Mouse (Mus musculus) CH12.LX (cell line): ENCODE data around the gene Csrp1. TPM values are rescaled to one million over a fixed set of nuclear protein-coding genes. Genes with fewer than 3 reads are reported as not detected.

ENCODE experiments used
- DNase-seq: peaks from one replicate; pipeline ENCODE4 v3.0.0-alpha.2; 2013; ENCODE audit errors: extremely low read depth
- H3K27ac ChIP-seq: 2 replicates; pipeline ENCODE4 v1.5.1; 2012; ENCODE audit warnings: low read depth, mild to moderate bottlenecking, control low read depth, moderate library complexity; ENCODE audit not compliant: insufficient read depth
- H3K27me3 ChIP-seq: replicated peaks from 2 replicates; pipeline ENCODE3; 2012; ENCODE audit warnings: inconsistent platforms
- H3K36me3 ChIP-seq, 2 experiments: replicated peaks in 1 of 2; 2 replicates each; pipeline versions ENCODE3 to v1.6.1; 2012; ENCODE audit warnings: inconsistent platforms in 1 of 2, low read length in 1 of 2, mild to moderate bottlenecking in 1 of 2, mixed read lengths in 1 of 2, moderate library complexity in 1 of 2; ENCODE audit not compliant: control insufficient read depth in 1 of 2, insufficient read depth in 1 of 2
- H3K4me1 ChIP-seq, 2 experiments: 2 replicates each; pipeline ENCODE4 v1.6.1; 2012; ENCODE audit warnings: inconsistent platforms in 1 of 2, moderate library complexity in 1 of 2; ENCODE audit not compliant: insufficient read depth in 2 of 2, control insufficient read depth in 1 of 2
- H3K4me2 ChIP-seq: 2 replicates; pipeline ENCODE4 v1.6.1; 2012; ENCODE audit warnings: low read depth, mild to moderate bottlenecking, control low read depth; ENCODE audit not compliant: poor library complexity, insufficient read depth, severe bottlenecking
- H3K4me3 ChIP-seq, 3 experiments: fragments of 150-350 bp in 1 of 3; sonication (generic) in 1 of 3; replicated peaks in 1 of 3; 2 replicates each; pipeline versions ENCODE3 to v1.5.1; 2011 to 2012; ENCODE audit warnings: low read depth in 2 of 3, low read length in 2 of 3, mild to moderate bottlenecking in 2 of 3, moderate library complexity in 2 of 3, control low read depth in 1 of 3, improper control_type of control experiment in 1 of 3, inconsistent platforms in 1 of 3, mixed read lengths in 1 of 3; ENCODE audit not compliant: poor library complexity in 1 of 3
- H3K79me2 ChIP-seq: replicated peaks from 2 replicates; pipeline ENCODE4 v1.6.1; 2012; ENCODE audit warnings: mild to moderate bottlenecking, moderate library complexity; ENCODE audit not compliant: control insufficient read depth, poor library complexity, insufficient read depth, severe bottlenecking; ENCODE audit errors: extremely low read depth
- H3K9ac ChIP-seq: 2 replicates; pipeline ENCODE4 v1.6.1; 2012; ENCODE audit warnings: low read depth, mild to moderate bottlenecking, control low read depth, moderate library complexity; ENCODE audit not compliant: insufficient read depth
- H3K9me3 ChIP-seq: replicated peaks from 2 replicates; pipeline ENCODE3; 2012; ENCODE audit warnings: low read length, inconsistent platforms, mixed read lengths
- CHD2 ChIP-seq: IDR thresholded peaks from 2 replicates; pipeline ENCODE4 v1.6.1; 2011; ENCODE audit warnings: low read length, improper control_type of control experiment
- CTCF ChIP-seq, 2 experiments: IDR thresholded peaks in 1 of 2; conservative IDR thresholded peaks in 1 of 2; 2 replicates each; pipeline ENCODE4 v1.5.1; 2011 to 2012; ENCODE audit warnings: low read depth in 2 of 2, low read length in 2 of 2, improper control_type of control experiment in 1 of 2, inconsistent platforms in 1 of 2, mild to moderate bottlenecking in 1 of 2, moderate library complexity in 1 of 2
- E2F4 ChIP-seq: IDR thresholded peaks from 2 replicates; pipeline ENCODE4 v1.6.1; 2011; ENCODE audit warnings: low read depth, low read length, improper control_type of control experiment; ENCODE audit not compliant: insufficient replicate concordance
- HCFC1 ChIP-seq: IDR thresholded peaks from 2 replicates; pipeline ENCODE4 v1.6.1; 2012; ENCODE audit warnings: low read depth, mild to moderate bottlenecking, inconsistent platforms, low read length, improper control_type of control experiment
- JUND ChIP-seq: conservative IDR thresholded peaks from 2 replicates; pipeline ENCODE4 v1.6.1; 2011; ENCODE audit warnings: low read depth, low read length, improper control_type of control experiment
- MAFK ChIP-seq: IDR thresholded peaks from 2 replicates; pipeline ENCODE4 v1.6.1; 2011; ENCODE audit warnings: low read length, improper control_type of control experiment; ENCODE audit not compliant: insufficient replicate concordance
- MAX ChIP-seq: IDR thresholded peaks from 2 replicates; pipeline ENCODE4 v1.6.1; 2011; ENCODE audit warnings: low read length, improper control_type of control experiment
- MYC ChIP-seq: IDR thresholded peaks from 2 replicates; pipeline ENCODE4 v1.6.1; 2011; ENCODE audit warnings: low read depth, mild to moderate bottlenecking, improper control_type of control experiment, low read length
- NELFE ChIP-seq: IDR thresholded peaks from 2 replicates; pipeline ENCODE4 v1.6.1; 2011; ENCODE audit warnings: low read depth, low read length, improper control_type of control experiment
- POLR2AphosphoS2 ChIP-seq: IDR thresholded peaks from 2 replicates; pipeline ENCODE4 v1.6.1; 2011; ENCODE audit warnings: low read depth, low read length, improper control_type of control experiment
- RAD21 ChIP-seq: IDR thresholded peaks from 2 replicates; pipeline ENCODE4 v1.6.1; 2011; ENCODE audit warnings: low read depth, mild to moderate bottlenecking, low read length, improper control_type of control experiment, moderate library complexity
- RCOR1 ChIP-seq: conservative IDR thresholded peaks from 2 replicates; pipeline ENCODE4 v1.6.1; 2012; ENCODE audit warnings: low read depth, mild to moderate bottlenecking, inconsistent platforms, low read length, improper control_type of control experiment
- SIN3A ChIP-seq: IDR thresholded peaks from 2 replicates; pipeline ENCODE4 v1.6.1; 2012; ENCODE audit warnings: low read length, improper control_type of control experiment, inconsistent platforms
- SMC3 ChIP-seq: IDR thresholded peaks from 2 replicates; pipeline ENCODE4 v1.6.1; 2011; ENCODE audit warnings: low read depth, low read length, improper control_type of control experiment
- TBP ChIP-seq: conservative IDR thresholded peaks from 2 replicates; pipeline ENCODE4 v1.6.1; 2011; ENCODE audit warnings: low read depth, low read length, improper control_type of control experiment
- USF2 ChIP-seq: conservative IDR thresholded peaks from 2 replicates; pipeline ENCODE4 v1.6.1; 2011; ENCODE audit warnings: low read depth, low read length, improper control_type of control experiment
- ZC3H11A ChIP-seq: IDR thresholded peaks from 2 replicates; pipeline ENCODE4 v1.6.1; 2012; ENCODE audit warnings: low read depth, mild to moderate bottlenecking, inconsistent platforms, low read length, improper control_type of control experiment
- ZNF384 ChIP-seq: IDR thresholded peaks from 2 replicates; pipeline ENCODE4 v1.6.1; 2012; ENCODE audit warnings: low read depth, low read length, improper control_type of control experiment, inconsistent platforms
- dilution Hi-C: fragments of 300-500 bp; cut with MboI; formaldehyde crosslinking; loops from 2 replicates; pipeline ENCODE4 v1.14.3; 2020; ENCODE audit warnings: low sequenced_read_pairs; ENCODE audit not compliant: extremely low pct_unique_long_range_greater_than_20kb, extremely low pct_ligation_motif_present
- in situ Hi-C: fragments of 300-500 bp; cut with MboI; formaldehyde crosslinking; loops from 3 replicates; pipeline ENCODE4 v1.14.3; 2019; ENCODE audit warnings: low sequenced_read_pairs, low pct_ligation_motif_present, low pct_unique_long_range_greater_than_20kb, mixed read lengths
- polyA plus RNA-seq: library from polyadenylated mRNA; unstranded; fragments of >175 nt; gene quantifications from 2 replicates; pipeline ENCODE4 v1.2.1, GENCODE M21; 2012; ENCODE audit warnings: low read depth; ENCODE audit not compliant: insufficient read length
- total RNA-seq, 2 experiments: library from RNA; depleted of rRNA; stranded (reverse); fragments of 300-350 nt in 1 of 2; fragments of >200 nt in 1 of 2; gene quantifications; 2 replicates each; pipeline ENCODE4 v1.2.3; 2012 to 2014

Csrp1 gene
- total and polyA plus RNA-seq, 3 experiments = 45.9 to 54.3 (median 49.4) TPM

- H3K36me3 ChIP-seq = no peaks in the 10 kb centered on the region
- DNase-seq = no peak
- no peaks in the 10 kb centered on the region for H3K27me3 ChIP-seq
- H3K79me2 ChIP-seq = no peaks in the 10 kb centered on the region
- dilution Hi-C loops (no loop called here), in situ Hi-C loops (loop anchor here (5.0 kb wide), 1 partner anchor 58 kb away; the partner anchor contains the start of gene Csrp1)
- H3K9me3 ChIP-seq = no peaks in the 10 kb centered on the region
- no peak overlapping the region for H3K9ac ChIP-seq
- H3K27ac ChIP-seq = no peak overlapping the region
- no peak for TF ChIP-seq NELFE
- TF ChIP-seq JUND = no peak
- TF ChIP-seq HCFC1 = no peak
- TF ChIP-seq E2F4 = no peak
- no peak for TF ChIP-seq SMC3
- no peak for TF ChIP-seq SIN3A
- no peak for TF ChIP-seq ZC3H11A
- TF ChIP-seq ZNF384 = no peak
- no peak for TF ChIP-seq MAX
- no peak for TF ChIP-seq CHD2
- TF ChIP-seq TBP = no peak
- TF ChIP-seq MYC = no peak
- H3K4me3 ChIP-seq = no peak overlapping the region
- H3K4me1 ChIP-seq = peaks cover 0 to 4% of the 10 kb centered on the region in 2 experiments; a peak in 3 of 4 replicates
- H3K4me2 ChIP-seq = no peak overlapping the region
Observed at GRCm38 (mm10) chr1:135780649-135781048, 60.8 kb downstream of the Csrp1 start.

- no peak overlapping the region for H3K9ac ChIP-seq
- peaks cover 0 to 4% of the 10 kb centered on the region in 2 experiments; a peak in 3 of 4 replicates for H3K4me1 ChIP-seq
- H3K27me3 ChIP-seq = no peaks in the 10 kb centered on the region
- no peaks in the 10 kb centered on the region for H3K79me2 ChIP-seq
- no peak overlapping the region for H3K4me3 ChIP-seq
- in situ Hi-C loops = loop anchor here (5.0 kb wide), 1 partner anchor 59 kb away; the partner anchor contains the start of gene Csrp1
- H3K9me3 ChIP-seq = no peaks in the 10 kb centered on the region
- dilution Hi-C loops = no loop called here
- no peaks in the 10 kb centered on the region for H3K36me3 ChIP-seq
- DNase-seq = no peak
- H3K27ac ChIP-seq = no peak overlapping the region
- TF ChIP-seq MAFK (no peak), POLR2AphosphoS2 (no peak), RCOR1 (no peak), SMC3 (peak; percentile 98), ZC3H11A (peak; percentile 77), USF2 (no peak), RAD21 (peak; percentile 89), CTCF (conservative IDR thresholded peaks at IDR 0.05 in 1 of 2, IDR thresholded peaks at IDR 0.05 in 1 of 2; ENCODE audit: low read depth in 2 of 2, low read length in 2 of 2) (peak; percentile 65 to 97)
- no peak overlapping the region for H3K4me2 ChIP-seq
Observed at GRCm38 (mm10) chr1:135781220-135781619, 61.4 kb downstream of the Csrp1 start.
